Mouse (Mus musculus) layer of hippocampus, adult 11-12 months (tissue): Measurements from ENCODE around the gene Eif2b3.

Experiments used
- DNase-seq: peaks from one replicate; pipeline ENCODE4 v3.0.0; 2022; ENCODE audit warnings: low spot score

Eif2b3 gene

GRCm38 (mm10) chr4:117124518-117125347, 105.5 kb downstream of the Eif2b3 start:
- peak; percentile 66 for DNase-seq

- DNase-seq = peak; percentile 81
Observed at GRCm38 (mm10) chr4:117125348-117125909, 106.2 kb downstream of the Eif2b3 start, which contains the start of gene Btbd19. Gene Btbd19 (minus strand): TSS chr4:117125725.

- peak; percentile 65 for DNase-seq
Observed at GRCm38 (mm10) chr4:117125910-117126674, 106.9 kb downstream of the Eif2b3 start.

GRCm38 (mm10) chr4:117126675-117127290, 107.6 kb downstream of the Eif2b3 start, which contains the start of gene Tctex1d4:
Gene Tctex1d4 (plus strand): TSS chr4:117126794.
- no peak for DNase-seq

GRCm38 (mm10) chr4:117127991-117128686, 108.9 kb downstream of the Eif2b3 start:
- no peak for DNase-seq

GRCm38 (mm10) chr4:117130790-117131189, 111.6 kb downstream of the Eif2b3 start:
- DNase-seq = no peak

GRCm38 (mm10) chr4:117131198-117131597, 112.0 kb downstream of the Eif2b3 start:
- no peak for DNase-seq

- DNase-seq = peak; percentile 53
Observed at GRCm38 (mm10) chr4:117131890-117132793, 112.9 kb downstream of the Eif2b3 start.

GRCm38 (mm10) chr4:117132794-117133143, 113.6 kb downstream of the Eif2b3 start:
- no peak for DNase-seq

- DNase-seq = no peak
Observed at GRCm38 (mm10) chr4:117133366-117133796, 114.2 kb downstream of the Eif2b3 start.

- DNase-seq = peak; percentile 98
Observed at GRCm38 (mm10) chr4:117133817-117134600, 114.8 kb downstream of the Eif2b3 start, which contains the start of gene Plk3. Gene Plk3 (minus strand): TSS chr4:117133963.

- DNase-seq = no peak
Observed at GRCm38 (mm10) chr4:117134601-117134995, 115.4 kb downstream of the Eif2b3 start.

GRCm38 (mm10) chr4:117136034-117136433, 116.8 kb downstream of the Eif2b3 start:
- DNase-seq = no peak
